Mouse (Mus musculus): ENCODE data around the gene Ccdc71. TPM values are rescaled to one million over a fixed set of nuclear protein-coding genes. Genes with fewer than 3 reads are reported as not detected.

Gene Ccdc71
- total and polyA plus RNA-seq, 3 experiments = 14.5 to 33.0 (median 16.1) TPM

DNA sequence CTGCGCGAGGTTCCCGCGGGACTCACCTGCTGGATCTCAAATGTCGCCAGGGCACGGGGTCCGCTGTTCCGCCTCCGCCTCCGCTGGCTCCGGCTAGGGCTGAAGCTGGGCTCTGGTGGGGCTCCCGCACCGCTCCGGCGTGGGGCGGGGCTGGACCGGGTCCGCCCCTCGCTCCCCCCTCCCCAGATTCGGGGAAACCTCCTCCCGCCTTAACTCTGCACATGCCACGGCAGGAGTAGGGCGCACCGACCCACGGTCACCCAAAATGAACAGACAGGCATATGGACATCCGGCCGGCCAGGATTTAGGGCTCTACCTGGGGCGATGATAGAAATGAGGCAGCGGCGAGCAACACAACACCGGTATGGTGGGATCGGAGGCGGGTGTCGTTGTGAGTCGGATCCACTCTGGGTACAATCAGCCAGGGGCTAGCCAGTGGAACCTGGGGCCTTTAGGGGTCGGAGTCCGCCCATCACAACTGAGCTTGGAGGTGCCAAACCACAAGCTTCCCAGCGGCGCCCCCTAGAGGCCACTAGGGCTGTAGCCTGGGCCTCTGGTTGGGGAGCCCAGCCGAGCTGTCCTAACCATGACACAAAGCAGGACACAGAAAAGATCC lies 7.9 kb upstream of the Ccdc71 start (continued):
- TF ChIP-seq ZNF384 (IDR thresholded peaks at IDR 0.05; ENCODE audit: low read depth, low read length) = no peak
- TF ChIP-seq RAD21 (IDR thresholded peaks at IDR 0.05; ENCODE audit: low read depth, low read length) = peak; percentile 52
- no peak for TF ChIP-seq SIN3A (IDR thresholded peaks at IDR 0.05; ENCODE audit: low read length)
- peak; percentile 40 for TF ChIP-seq SMC3 (IDR thresholded peaks at IDR 0.05; ENCODE audit: low read depth, low read length)
- no peak for TF ChIP-seq JUND (conservative IDR thresholded peaks at IDR 0.05; ENCODE audit: low read depth, low read length)
- no peak for TF ChIP-seq ZMIZ1 (IDR thresholded peaks at IDR 0.05; ENCODE audit: low read depth, low read length)
- TF ChIP-seq MYC (IDR thresholded peaks at IDR 0.05; ENCODE audit: low read depth, low read length) = no peak
- no peak for TF ChIP-seq POLR2A (IDR thresholded peaks at IDR 0.05; ENCODE audit: low read depth, low read length)
- TF ChIP-seq CHD2 (IDR thresholded peaks at IDR 0.05; ENCODE audit: low read length) = no peak
- no peak for TF ChIP-seq NELFE (IDR thresholded peaks at IDR 0.05; ENCODE audit: low read depth, low read length)
- TF ChIP-seq NRF1 (IDR thresholded peaks at IDR 0.05; ENCODE audit: low read depth, low read length) = no peak
- no peak for TF ChIP-seq EP300 (IDR thresholded peaks at IDR 0.05; ENCODE audit: low read length)
- TF ChIP-seq RCOR1 (conservative IDR thresholded peaks at IDR 0.05; ENCODE audit: low read depth, low read length) = no peak
- TF ChIP-seq CHD1 (IDR thresholded peaks at IDR 0.05; ENCODE audit: low read depth, low read length) = no peak

DNA sequence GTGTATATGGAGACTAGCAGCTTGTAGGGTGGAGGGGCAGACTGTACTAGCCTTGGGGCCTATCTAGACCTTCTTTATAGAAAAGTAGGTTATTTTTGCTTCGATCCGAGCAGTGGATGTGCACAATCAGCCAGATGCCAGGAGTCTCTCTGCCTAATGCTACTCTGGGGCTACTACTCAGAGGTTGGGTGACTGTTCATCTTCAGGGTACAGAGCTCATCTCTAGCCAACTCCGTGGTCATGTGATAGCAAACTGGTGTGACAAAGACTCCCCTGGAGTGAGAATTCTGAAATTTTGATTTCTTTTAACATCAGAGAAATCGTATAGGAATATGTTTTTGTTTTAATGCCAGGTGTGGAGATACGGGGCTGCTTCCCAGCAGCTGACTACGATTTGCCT lies 7.4 kb upstream of the Ccdc71 start:
- in situ Hi-C loops (cut with MboI; ENCODE audit: low pct_ligation_motif_present, low pct_unique_long_range_greater_than_20kb, low sequenced_read_pairs) (no loop called here), dilution Hi-C loops (cut with MboI; ENCODE audit: extremely low pct_ligation_motif_present, extremely low pct_unique_long_range_greater_than_20kb, low sequenced_read_pairs) (no loop called here)
- no peaks in the 10 kb centered on the region for H3K9me3 ChIP-seq (replicated peaks; ENCODE audit: low read length)
- peak overlapping the region; percentile 34 for H3K9ac ChIP-seq (ENCODE audit: insufficient read depth, low read depth)
- no peak overlapping the region for H3K4me3 ChIP-seq (replicated peaks in 1 of 3; ENCODE audit: low read depth in 2 of 3, low read length in 2 of 3, poor library complexity in 1 of 3)
- H3K27me3 ChIP-seq (replicated peaks) = peaks cover 9% of the 10 kb centered on the region
- H3K36me3 ChIP-seq (replicated peaks in 1 of 2; ENCODE audit: control insufficient read depth in 1 of 2, insufficient read depth in 1 of 2, low read length in 1 of 2) = no peaks in the 10 kb centered on the region
- H3K27ac ChIP-seq (ENCODE audit: insufficient read depth, low read depth) = no peak overlapping the region
- H3K4me1 ChIP-seq (ENCODE audit: control insufficient read depth in 1 of 2, insufficient read depth in 2 of 2) = peaks cover 0 to 13% of the 10 kb centered on the region in 2 experiments; a peak in 3 of 4 replicates
- 0 out of 2 replicates have a peak, but pooled peaks have one; percentile 7 for TF ChIP-seq SIN3A (IDR thresholded peaks at IDR 0.05; ENCODE audit: low read length)
- 0 out of 2 replicates have a peak, but pooled peaks have one; percentile 6 for TF ChIP-seq TBP (conservative IDR thresholded peaks at IDR 0.05; ENCODE audit: low read depth, low read length)
- TF ChIP-seq NRF1 (IDR thresholded peaks at IDR 0.05; ENCODE audit: low read depth, low read length) = no peak
- H3K79me2 ChIP-seq (replicated peaks; ENCODE audit: control insufficient read depth, extremely low read depth, insufficient read depth, poor library complexity, severe bottlenecking) = no peaks in the 10 kb centered on the region
- H3K4me2 ChIP-seq (ENCODE audit: insufficient read depth, low read depth, poor library complexity, severe bottlenecking) = no peak overlapping the region
- no peak for DNase-seq (ENCODE audit: extremely low read depth)

DNA sequence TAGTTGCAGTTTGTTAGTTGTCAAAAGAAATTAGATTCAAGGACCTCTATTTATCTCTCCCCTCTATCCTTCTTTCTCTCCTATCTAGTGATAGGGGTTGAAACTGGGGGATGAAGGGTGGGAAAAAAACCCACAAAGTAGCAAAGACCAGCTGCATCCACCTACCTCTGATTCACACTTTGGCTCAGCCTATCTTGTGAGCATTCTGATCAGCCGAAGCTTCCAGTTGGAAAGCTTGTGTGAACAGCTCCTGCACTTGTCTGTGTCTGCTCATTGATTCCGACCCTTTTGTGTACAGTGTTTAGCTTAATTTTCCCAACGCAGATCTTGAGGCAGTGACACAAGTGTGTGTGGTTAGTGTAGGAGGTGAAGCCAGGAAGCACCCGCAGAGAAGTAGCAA lies 6.9 kb upstream of the Ccdc71 start:
- Histone ChIP-seq H3K9ac (ENCODE audit: insufficient read depth, low read depth) (no peak overlapping the region), H3K27me3 (replicated peaks) (peaks cover 9% of the 10 kb centered on the region), H3K27ac (ENCODE audit: insufficient read depth, low read depth) (no peak overlapping the region), H3K4me1 (ENCODE audit: control insufficient read depth in 1 of 2, insufficient read depth in 2 of 2) (peaks cover 0 to 13% of the 10 kb centered on the region in 2 experiments; a peak in 3 of 4 replicates), H3K4me3 (replicated peaks in 1 of 3; ENCODE audit: low read depth in 2 of 3, low read length in 2 of 3, poor library complexity in 1 of 3) (no peak overlapping the region), H3K9me3 (replicated peaks; ENCODE audit: low read length) (no peaks in the 10 kb centered on the region), H3K79me2 (replicated peaks; ENCODE audit: control insufficient read depth, extremely low read depth, insufficient read depth, poor library complexity, severe bottlenecking) (no peaks in the 10 kb centered on the region), H3K36me3 (replicated peaks in 1 of 2; ENCODE audit: control insufficient read depth in 1 of 2, insufficient read depth in 1 of 2, low read length in 1 of 2) (no peaks in the 10 kb centered on the region), H3K4me2 (ENCODE audit: insufficient read depth, low read depth, poor library complexity, severe bottlenecking) (no peak overlapping the region)
- no peak for DNase-seq (ENCODE audit: extremely low read depth)
- in situ Hi-C loops (cut with MboI; ENCODE audit: low pct_ligation_motif_present, low pct_unique_long_range_greater_than_20kb, low sequenced_read_pairs) = no loop called here
- dilution Hi-C loops (cut with MboI; ENCODE audit: extremely low pct_ligation_motif_present, extremely low pct_unique_long_range_greater_than_20kb, low sequenced_read_pairs) = no loop called here
- no peak for TF ChIP-seq BHLHE40 (IDR thresholded peaks at IDR 0.05; ENCODE audit: low read depth, low read length)
- TF ChIP-seq MAFK (IDR thresholded peaks at IDR 0.05; ENCODE audit: insufficient replicate concordance, low read length) = no peak
- TF ChIP-seq ELF1 (IDR thresholded peaks at IDR 0.05; ENCODE audit: low read depth, low read length) = no peak
- no peak for TF ChIP-seq RAD21 (IDR thresholded peaks at IDR 0.05; ENCODE audit: low read depth, low read length)
- TF ChIP-seq KAT2A (IDR thresholded peaks at IDR 0.05; ENCODE audit: insufficient replicate concordance, low read length) = no peak
- TF ChIP-seq TBP (conservative IDR thresholded peaks at IDR 0.05; ENCODE audit: low read depth, low read length) = no peak
- TF ChIP-seq ZMIZ1 (IDR thresholded peaks at IDR 0.05; ENCODE audit: low read depth, low read length) = no peak
- no peak for TF ChIP-seq NRF1 (IDR thresholded peaks at IDR 0.05; ENCODE audit: low read depth, low read length)
- TF ChIP-seq MYC (IDR thresholded peaks at IDR 0.05; ENCODE audit: low read depth, low read length) = no peak
